ENCODE assay signal across 8 mouse cellular contexts in the genomic region with DNA sequence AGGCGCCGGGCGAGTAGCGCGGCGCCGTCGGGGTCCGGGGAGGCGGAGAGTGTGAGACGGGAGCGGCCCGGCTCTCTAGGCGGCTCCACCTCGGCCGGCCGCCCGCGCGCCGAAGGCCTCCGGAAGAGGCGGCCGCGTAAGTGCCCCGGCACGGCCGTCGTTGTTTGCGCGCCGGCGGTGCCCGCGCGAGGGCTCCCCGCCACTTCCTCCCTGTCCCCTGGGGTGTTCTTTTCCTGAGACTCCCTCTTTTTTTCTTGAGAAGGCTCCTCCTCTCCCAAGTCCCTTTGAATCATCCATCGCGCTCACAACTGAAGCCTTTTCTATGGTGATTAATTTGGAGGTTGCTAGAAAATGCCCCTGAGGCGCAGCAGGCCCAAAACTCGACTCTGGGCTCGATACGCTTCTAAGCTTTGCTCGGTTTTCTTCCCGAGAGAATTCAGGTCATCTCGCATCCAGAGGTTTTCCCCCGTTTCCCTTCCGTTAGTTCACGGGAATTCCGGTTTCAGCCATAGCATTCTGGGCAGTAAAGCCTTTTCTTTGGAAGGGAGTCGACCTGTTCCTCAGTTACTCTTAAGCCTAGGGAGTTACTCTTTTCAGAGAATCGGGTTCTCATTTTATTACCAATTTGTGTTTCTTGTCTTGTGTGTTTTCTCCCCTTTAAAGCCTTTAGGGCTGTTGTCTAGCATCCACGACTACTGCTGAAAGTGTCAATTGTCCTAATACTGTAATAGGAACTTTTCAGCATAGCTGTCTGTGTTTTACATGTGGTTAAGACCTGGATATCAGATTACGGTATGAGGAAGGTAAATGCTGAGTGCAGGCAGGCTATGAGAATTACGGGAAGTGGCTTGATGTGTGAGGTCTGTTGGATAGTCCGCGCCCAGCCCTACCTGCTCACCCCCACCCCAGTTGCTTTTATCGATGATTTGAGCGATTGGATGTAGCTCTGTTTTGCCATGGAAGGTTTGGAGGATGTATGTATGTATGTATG. TPM values are rescaled to one million over a fixed set of nuclear protein-coding genes. Genes with fewer than 3 reads are reported as not detected.
DNase-seq lines count a peak whose midpoint lies in the region; ATAC-seq and TF ChIP-seq lines count a peak whose summit lies in the region.

No protein-coding gene starts in this region.

- peak overlapping the region; percentile 90 for H3K4me2 ChIP-seq in heart, embryonic 14.5 days (ENCODE audit: low read length)
- peak overlapping the region; percentile 95 for H3K4me2 ChIP-seq in liver, embryonic 14.5 days (ENCODE audit: low read depth)
- H3K4me2 ChIP-seq in neural tube, embryonic 14.5 days (ENCODE audit: low read depth, low read length), result peak overlapping the region; percentile 91

- H3K27ac ChIP-seq in heart, embryonic 14.5 days (replicated peaks in 1 of 2; ENCODE audit: control insufficient read depth in 1 of 2, insufficient read depth in 1 of 2, low read depth in 2 of 2, low read length in 2 of 2), result peak overlapping the region; percentile 98 to 99
- H3K27ac ChIP-seq in liver, embryonic 14.5 days, result peak overlapping the region; percentile 99
- peak overlapping the region; percentile 96 for H3K27ac ChIP-seq in neural tube, embryonic 14.5 days (ENCODE audit: low read depth, low read length)

- peak; percentile 68 for ATAC-seq in heart, embryonic 14.5 days (ENCODE audit: insufficient number of reproducible peaks, insufficient read depth, low FRiP score, low read depth)
- peak; percentile 81 for ATAC-seq in liver, embryonic 14.5 days (ENCODE audit: insufficient read depth)
- ATAC-seq in neural tube, embryonic 14.5 days (ENCODE audit: low read depth), result peak; percentile 73

- H3K4me1 ChIP-seq in heart, embryonic 14.5 days (ENCODE audit: control insufficient read depth in 2 of 2, insufficient read depth in 2 of 2, low read length in 2 of 2), result peaks cover 12 to 35% of the 10 kb centered on the region in 2 experiments
- H3K4me1 ChIP-seq in liver, embryonic 14.5 days (replicated peaks; ENCODE audit: control insufficient read depth in 2 of 2, insufficient read depth in 2 of 2, low read length in 1 of 2), result peaks cover 34 to 44% of the 10 kb centered on the region in 2 experiments
- peaks cover 14% of the 10 kb centered on the region for H3K4me1 ChIP-seq in neural tube, embryonic 14.5 days (ENCODE audit: control insufficient read depth, insufficient read depth, low read length)

- no peaks in the 10 kb centered on the region for H3K27me3 ChIP-seq in heart, embryonic 14.5 days (ENCODE audit: control insufficient read depth, insufficient read depth, low read length)
- no peaks in the 10 kb centered on the region for H3K27me3 ChIP-seq in liver, embryonic 14.5 days (ENCODE audit: control insufficient read depth, insufficient read depth, low read length)
- H3K27me3 ChIP-seq in neural tube, embryonic 14.5 days (ENCODE audit: control insufficient read depth, insufficient read depth, low read length), result no peaks in the 10 kb centered on the region

- H3K9me3 ChIP-seq in heart, embryonic 14.5 days (ENCODE audit: control insufficient read depth, low read length), result no peaks in the 10 kb centered on the region
- no peaks in the 10 kb centered on the region for H3K9me3 ChIP-seq in liver, embryonic 14.5 days (ENCODE audit: control insufficient read depth, low read length)
- H3K9me3 ChIP-seq in neural tube, embryonic 14.5 days (ENCODE audit: control insufficient read depth, low read length), result no peaks in the 10 kb centered on the region

- DNase-seq in adrenal gland, postnatal 36 days, result peak; percentile 9 to 81
- no peak for DNase-seq in adrenal gland, postnatal 4 days (ENCODE audit: low spot score in 2 of 2)
- peak; percentile 85 for DNase-seq in 3T3-L1 (ENCODE audit: low read depth, low spot score)
- peak; percentile 60 for DNase-seq in c-Kit-positive CD71-positive TER-119-negative erythroid progenitor cells, embryonic 14.5 days (ENCODE audit: low read depth)
- DNase-seq in liver, embryonic 14.5 days (ENCODE audit: low read depth in 3 of 3, low spot score in 3 of 3), result peak in 2 of 3 experiments; percentile 49 to 53
- DNase-seq in right cerebral cortex, postnatal 4 days, result no peak

- under 1% methylated on average over 56 of the region's 59 CpGs for WGBS in heart, embryonic 14.5 days
- under 1% methylated on average over 57 of the region's 59 CpGs for WGBS in liver, embryonic 14.5 days (ENCODE audit: insufficient replicate concordance)
- WGBS in neural tube, embryonic 14.5 days, result under 1% methylated on average over 44 of the region's 59 CpGs

- H3K9ac ChIP-seq in heart, embryonic 14.5 days (ENCODE audit: low read length), result peak overlapping the region; percentile 85
- peak overlapping the region; percentile 99 for H3K9ac ChIP-seq in liver, embryonic 14.5 days (replicated peaks)
- H3K9ac ChIP-seq in neural tube, embryonic 14.5 days (replicated peaks; ENCODE audit: low read depth, low read length), result peak overlapping the region; percentile 93

- no peak; the same call in 1 of the 2 replicates for TF ChIP-seq EP300 in liver, embryonic 14.5 days (IDR thresholded peaks at IDR 0.05; ENCODE audit: low read depth)

- H3K4me3 ChIP-seq in heart, embryonic 14.5 days (ENCODE audit: control insufficient read depth in 1 of 2, insufficient read depth in 1 of 2, low read depth in 1 of 2, low read length in 2 of 2), result peak overlapping the region; percentile 79 to 96
- peak overlapping the region; percentile 94 to 97 for H3K4me3 ChIP-seq in liver, embryonic 14.5 days (ENCODE audit: insufficient read depth in 1 of 2, low read depth in 2 of 2, low read length in 2 of 2)
- peak overlapping the region; percentile 84 for H3K4me3 ChIP-seq in neural tube, embryonic 14.5 days (ENCODE audit: low read depth, low read length)

- TF ChIP-seq CTCF in liver, embryonic 14.5 days (IDR thresholded peaks at IDR 0.05; ENCODE audit: low read depth), result no peak

- peaks cover 4% of the 10 kb centered on the region; the same call in 1 of the 2 replicates for H3K36me3 ChIP-seq in heart, embryonic 14.5 days (ENCODE audit: control insufficient read depth, insufficient read depth, low read length)
- H3K36me3 ChIP-seq in liver, embryonic 14.5 days (replicated peaks; ENCODE audit: control insufficient read depth, insufficient read depth, low read depth), result peaks cover 8% of the 10 kb centered on the region
- H3K36me3 ChIP-seq in neural tube, embryonic 14.5 days (ENCODE audit: control insufficient read depth, insufficient read depth, low read length), result no peaks in the 10 kb centered on the region

RNA-seq across cellular contexts. Expression of a gene that starts 0.7 kb away (rescaled TPM):
- total RNA-seq in adrenal gland, postnatal 36 days (2021), result 10 to 100 TPM; 46.6 to 58.6 TPM
- total RNA-seq in adrenal gland, postnatal 4 days (2021), result 10 to 100 TPM; 60.4 to 69.5 TPM
- polyA plus RNA-seq in heart, embryonic 14.5 days (2014; fragmentation: Nextera tagmentation; extraction: Ambion mirVana), result 27.4 and 32.9 TPM in 2 replicates
- 9.5 and 14.3 TPM in 2 replicates for polyA plus RNA-seq in liver, embryonic 14.5 days (2012; rRNA removed)
- polyA plus RNA-seq in liver, embryonic 14.5 days (2014; fragmentation: Nextera tagmentation; extraction: Ambion mirVana), result 24.3 and 26.9 TPM in 2 replicates
- polyA plus RNA-seq in neural tube, embryonic 14.5 days (2014; fragmentation: Nextera tagmentation; extraction: Ambion mirVana), result 28.7 and 32.2 TPM in 2 replicates

RNA-seq across cellular contexts. Expression of a gene that starts 29.1 kb away (rescaled TPM):
- total RNA-seq in adrenal gland, postnatal 36 days (2021), result 10 to 100 TPM; 32.8 to 43.2 TPM
- total RNA-seq in adrenal gland, postnatal 4 days (2021), result 10 to 100 TPM; 33.9 to 35.8 TPM
- polyA plus RNA-seq in heart, embryonic 14.5 days (2014; fragmentation: Nextera tagmentation; extraction: Ambion mirVana), result 20.0 and 20.9 TPM in 2 replicates
- polyA plus RNA-seq in liver, embryonic 14.5 days (2012; rRNA removed), result 25.9 and 31.5 TPM in 2 replicates
- polyA plus RNA-seq in liver, embryonic 14.5 days (2014; fragmentation: Nextera tagmentation; extraction: Ambion mirVana), result 25.9 and 27.4 TPM in 2 replicates
- polyA plus RNA-seq in neural tube, embryonic 14.5 days (2014; fragmentation: Nextera tagmentation; extraction: Ambion mirVana), result 5.0 and 6.1 TPM in 2 replicates

RNA-seq across cellular contexts. Expression of a gene that starts 56.1 kb away (rescaled TPM):
- 10 to 100 TPM; 14.0 to 21.1 TPM for total RNA-seq in adrenal gland, postnatal 36 days (2021)
- 10 to 100 TPM; 23.9 to 24.8 TPM for total RNA-seq in adrenal gland, postnatal 4 days (2021)
- 39.7 and 44.3 TPM in 2 replicates for polyA plus RNA-seq in heart, embryonic 14.5 days (2014; fragmentation: Nextera tagmentation; extraction: Ambion mirVana)
- 19.5 and 20.0 TPM in 2 replicates for polyA plus RNA-seq in liver, embryonic 14.5 days (2012; rRNA removed)
- 13.1 and 17.0 TPM in 2 replicates for polyA plus RNA-seq in liver, embryonic 14.5 days (2014; fragmentation: Nextera tagmentation; extraction: Ambion mirVana)
- 39.4 and 39.5 TPM in 2 replicates for polyA plus RNA-seq in neural tube, embryonic 14.5 days (2014; fragmentation: Nextera tagmentation; extraction: Ambion mirVana)

Comparison
In these comparisons a context has a peak if more than half of its experiments do, and no peak if none do; other contexts are left out.
1. DNase-seq: peak in adrenal gland, postnatal 36 days (2 of 2), 3T3-L1 (single experiment), c-Kit-positive CD71-positive TER-119-negative erythroid progenitor cells, embryonic 14.5 days (single experiment) and liver, embryonic 14.5 days (2 of 3); none in adrenal gland, postnatal 4 days (0 of 2) and right cerebral cortex, postnatal 4 days (single experiment).
2. Peak in every context shown above with its lines, with median percentiles within 50 percentile points of each other: ATAC-seq, H3K27ac ChIP-seq, H3K4me2 ChIP-seq, H3K4me3 ChIP-seq and H3K9ac ChIP-seq.